Mouse (Mus musculus): ENCODE data around the gene Vstm5.

The Vstm5 gene

DNA sequence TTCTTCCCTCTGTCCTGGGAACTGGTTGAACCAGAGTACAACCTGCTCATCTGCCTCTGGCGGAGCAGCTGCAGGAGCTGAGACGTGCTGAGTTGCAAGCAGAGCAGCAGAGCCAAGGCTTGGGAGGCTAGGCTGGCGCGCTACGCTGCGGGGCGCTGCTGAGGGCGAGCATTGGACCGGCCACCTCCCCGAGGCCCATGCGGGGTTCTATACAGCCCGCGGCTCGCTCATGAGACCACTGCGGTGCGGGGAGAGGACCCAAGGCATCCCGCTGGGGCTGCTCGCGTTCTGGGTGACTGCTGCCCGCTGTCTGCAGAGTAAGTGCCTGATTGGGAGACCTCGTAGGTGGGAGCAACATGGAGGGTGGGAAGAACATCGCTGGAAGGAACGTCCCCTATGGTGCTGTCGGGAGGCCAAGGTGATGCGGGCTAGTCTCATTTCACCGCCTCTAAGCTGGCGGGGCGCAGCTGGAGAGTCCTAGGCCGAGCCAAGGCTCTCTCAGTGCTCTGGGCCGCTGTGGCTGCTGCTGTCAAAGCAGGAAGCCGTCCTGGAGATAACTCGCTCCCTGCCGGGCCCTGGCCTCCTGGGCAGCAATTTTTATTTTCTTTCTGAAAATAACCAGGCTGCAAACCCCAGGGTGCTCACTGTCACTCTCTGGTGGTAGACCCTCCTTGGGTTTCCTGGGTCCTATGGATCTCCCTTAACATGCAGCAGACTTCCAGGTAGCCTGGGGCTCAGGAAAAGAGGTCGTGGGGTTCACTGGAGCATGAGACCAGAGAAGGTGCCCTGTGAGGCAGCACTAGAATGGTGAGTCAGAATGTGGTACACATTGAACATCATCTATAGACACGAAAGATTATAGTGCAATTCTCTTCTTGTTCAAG lies at the start of gene Vstm5:
Gene Vstm5, plus strand, starts transcription at position 4 of the 884 bp plus-strand sequence.
- DNase-seq, result no peak

GRCm38 (mm10) chr9:15194806-15195205 lies 44.0 kb upstream of the Vstm5 start:
- peak in 1 of 2 experiments; percentile 19 for DNase-seq

DNA sequence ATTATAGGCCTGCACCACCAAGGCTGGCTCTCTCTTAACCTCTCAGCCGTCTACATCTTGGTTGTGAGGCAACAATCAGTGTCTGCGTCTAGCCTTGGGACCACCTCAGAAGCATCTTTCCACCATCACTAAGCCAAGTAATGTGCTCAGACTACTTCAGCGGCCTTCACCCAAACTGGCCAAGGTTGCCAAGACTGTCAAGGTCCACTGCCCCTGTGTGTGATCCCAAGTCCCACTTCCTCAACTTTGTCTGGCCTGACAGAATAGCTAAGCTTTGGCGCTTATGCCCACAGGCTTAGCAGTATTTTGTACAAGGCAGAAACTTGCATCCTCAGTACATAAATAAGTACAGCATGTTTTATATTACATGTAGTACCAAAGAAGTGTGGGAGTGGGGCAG lies 32.2 kb upstream of the Vstm5 start:
- DNase-seq, result no peak

DNA sequence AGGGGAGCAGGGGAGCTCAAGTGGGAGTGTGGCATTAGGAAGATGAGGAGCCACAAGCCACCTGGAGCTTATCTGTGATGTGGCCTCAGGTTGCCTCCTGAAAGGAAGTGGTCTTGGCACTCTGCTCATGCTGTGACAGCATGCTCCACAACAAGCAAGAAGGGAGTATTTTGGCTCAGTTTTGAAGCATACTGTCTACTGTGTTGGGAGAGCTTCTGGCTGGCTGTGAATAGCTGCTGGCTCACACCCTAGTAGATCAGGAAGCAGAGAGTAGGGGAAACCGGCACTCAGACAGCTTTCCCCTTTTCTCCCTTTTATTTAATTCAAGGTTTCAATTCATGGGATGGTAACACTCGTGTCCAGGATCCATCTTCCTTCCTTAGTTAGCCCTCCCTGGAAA lies 29.5 kb upstream of the Vstm5 start:
- no peak for DNase-seq

- DNase-seq, result peak in 1 of 2 experiments; percentile 13
These were observed 27.0 kb upstream of the Vstm5 start for GRCm38 (mm10) chr9:15211876-15212275.

- no peak for DNase-seq
These were observed 25.1 kb upstream of the Vstm5 start for GRCm38 (mm10) chr9:15213695-15214094.

DNA sequence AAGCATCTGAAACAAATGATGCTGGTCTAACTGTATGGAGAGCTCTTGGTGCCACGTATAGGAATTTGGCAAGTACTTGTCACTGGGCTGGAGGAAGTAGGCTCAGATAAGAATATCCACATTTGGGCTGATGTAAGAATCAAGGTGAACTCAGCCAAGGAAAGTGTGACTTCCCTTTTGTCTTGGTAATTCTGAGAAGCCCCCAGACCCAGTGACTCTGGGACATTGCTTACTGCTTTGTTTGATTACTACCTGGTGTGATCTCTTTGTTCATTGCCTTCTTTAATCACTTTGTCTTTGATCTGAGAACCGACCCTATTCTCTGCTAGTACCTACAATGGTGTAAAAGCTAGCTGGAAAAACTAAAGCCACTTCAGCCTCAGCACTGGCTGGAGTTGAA lies 13.9 kb upstream of the Vstm5 start:
- DNase-seq, result no peak

- no peak for DNase-seq
These were observed 6.4 kb upstream of the Vstm5 start for GRCm38 (mm10) chr9:15232445-15232844.

- no peak for DNase-seq
These were observed 5.2 kb upstream of the Vstm5 start for GRCm38 (mm10) chr9:15233604-15234003.

GRCm38 (mm10) chr9:15235986-15236385 lies 2.9 kb upstream of the Vstm5 start:
- DNase-seq, result no peak

DNA sequence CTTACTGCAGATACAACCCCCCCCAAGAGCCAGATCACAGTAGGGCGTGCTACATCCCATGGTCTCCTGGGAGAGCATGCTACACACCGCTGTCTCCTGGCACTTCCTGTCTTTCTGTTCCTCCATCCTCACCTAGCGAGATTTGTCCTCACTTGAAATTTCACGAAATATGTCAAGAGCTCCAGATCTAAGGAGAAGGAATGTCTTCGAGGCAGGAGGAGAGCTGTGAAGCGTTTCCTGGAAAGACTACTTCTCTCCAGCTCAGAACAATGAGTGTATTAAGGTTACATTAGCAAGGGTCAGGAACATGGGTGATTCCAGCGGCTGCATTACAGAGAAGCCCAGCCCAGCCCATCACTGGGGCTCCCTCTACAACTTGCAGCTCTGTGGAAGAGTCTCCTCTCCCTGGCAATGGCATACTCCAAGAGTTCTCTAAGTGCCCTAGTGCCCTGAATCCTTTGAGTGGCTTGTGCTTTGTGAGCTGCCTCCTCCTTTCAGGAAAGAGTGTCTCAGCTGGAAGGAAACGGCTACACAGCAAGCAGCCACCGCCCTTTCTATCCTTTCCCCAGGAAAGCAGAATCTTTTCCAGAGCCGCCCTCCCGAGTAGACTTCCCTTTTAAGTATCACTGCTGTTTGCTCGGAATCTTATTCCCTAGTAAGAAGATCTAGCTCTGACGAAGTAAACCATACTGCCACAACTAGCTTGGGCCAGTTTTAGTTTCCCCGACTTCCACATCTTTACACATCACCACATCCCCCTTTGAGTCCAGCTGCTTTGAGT lies 1.1 kb upstream of the Vstm5 start:
- no peak for DNase-seq

DNA sequence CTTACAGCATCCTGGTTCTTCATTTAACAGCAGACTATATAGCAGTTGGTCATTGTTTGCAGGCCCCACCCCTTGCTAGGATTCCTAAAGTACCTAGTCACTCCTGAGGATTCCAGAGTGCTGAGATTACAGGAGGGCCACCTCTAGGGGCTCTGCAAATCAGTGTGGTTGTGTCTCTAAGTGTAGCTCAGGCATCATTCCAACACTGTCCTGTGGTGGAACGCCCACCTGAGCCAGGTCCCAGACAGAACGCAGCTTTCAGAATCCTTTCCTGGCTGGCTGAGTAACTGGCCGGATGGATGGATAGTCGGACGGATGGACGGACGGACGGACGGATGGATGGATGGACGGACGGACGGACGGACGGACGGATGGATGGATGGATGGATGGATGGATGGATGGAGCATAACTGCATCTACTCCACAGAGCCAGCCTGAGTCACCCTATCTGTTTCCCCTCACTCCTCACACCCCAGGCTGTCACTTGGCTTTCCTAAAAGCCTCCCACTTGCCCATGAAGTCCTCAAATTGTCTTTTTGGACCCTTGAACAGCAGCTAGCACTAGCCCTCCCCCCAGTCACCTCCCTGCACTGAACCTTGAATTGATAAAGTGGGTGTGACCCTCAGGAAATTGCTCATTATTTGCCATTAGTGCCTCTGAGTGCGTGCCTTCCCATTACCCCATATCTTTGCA lies 401 bp upstream of the Vstm5 start:
- no peak for DNase-seq

- no peak for DNase-seq
These were observed 1.2 kb downstream of the Vstm5 start for GRCm38 (mm10) chr9:15240006-15240405.

GRCm38 (mm10) chr9:15240863-15241595 lies 2.2 kb downstream of the Vstm5 start:
- DNase-seq, result no peak

DNA sequence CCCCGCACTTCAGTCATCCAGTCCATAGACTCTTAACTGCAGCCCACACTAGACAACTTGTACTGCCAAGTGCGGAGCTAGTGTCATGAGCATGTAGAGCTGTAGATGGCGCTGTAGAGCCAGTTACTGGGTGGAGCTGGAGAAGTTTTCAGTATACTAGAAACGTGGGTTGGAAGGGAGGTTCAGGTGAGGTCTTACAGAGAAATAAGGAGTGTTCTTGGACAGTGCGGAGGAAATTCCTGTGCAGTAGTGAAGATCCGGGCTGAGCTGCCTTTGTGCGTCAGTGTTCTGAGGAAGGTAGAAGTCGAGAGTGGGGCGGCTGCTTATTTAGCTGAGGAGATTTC lies 2.7 kb downstream of the Vstm5 start:
- DNase-seq, result peak; percentile 34 to 39

DNA sequence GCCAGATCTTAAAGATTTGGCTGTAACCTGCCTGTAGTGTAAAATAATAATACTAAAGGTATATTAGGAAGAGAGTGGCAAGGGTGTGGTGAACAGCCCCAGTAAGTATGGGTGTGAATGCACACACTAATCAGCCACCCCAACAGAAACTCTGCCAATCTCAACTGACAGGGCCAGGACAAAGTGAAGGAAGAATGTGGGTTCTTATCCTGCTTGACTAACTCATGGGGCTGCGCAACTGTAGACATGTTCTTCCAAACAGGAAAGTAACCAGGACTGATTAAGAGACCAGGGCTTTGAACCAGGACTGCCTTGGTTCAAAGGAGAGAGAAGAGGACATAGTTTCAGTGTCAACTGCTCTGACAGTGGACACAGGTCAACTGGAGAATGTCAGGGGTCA lies 3.3 kb downstream of the Vstm5 start:
- no peak for DNase-seq

DNA sequence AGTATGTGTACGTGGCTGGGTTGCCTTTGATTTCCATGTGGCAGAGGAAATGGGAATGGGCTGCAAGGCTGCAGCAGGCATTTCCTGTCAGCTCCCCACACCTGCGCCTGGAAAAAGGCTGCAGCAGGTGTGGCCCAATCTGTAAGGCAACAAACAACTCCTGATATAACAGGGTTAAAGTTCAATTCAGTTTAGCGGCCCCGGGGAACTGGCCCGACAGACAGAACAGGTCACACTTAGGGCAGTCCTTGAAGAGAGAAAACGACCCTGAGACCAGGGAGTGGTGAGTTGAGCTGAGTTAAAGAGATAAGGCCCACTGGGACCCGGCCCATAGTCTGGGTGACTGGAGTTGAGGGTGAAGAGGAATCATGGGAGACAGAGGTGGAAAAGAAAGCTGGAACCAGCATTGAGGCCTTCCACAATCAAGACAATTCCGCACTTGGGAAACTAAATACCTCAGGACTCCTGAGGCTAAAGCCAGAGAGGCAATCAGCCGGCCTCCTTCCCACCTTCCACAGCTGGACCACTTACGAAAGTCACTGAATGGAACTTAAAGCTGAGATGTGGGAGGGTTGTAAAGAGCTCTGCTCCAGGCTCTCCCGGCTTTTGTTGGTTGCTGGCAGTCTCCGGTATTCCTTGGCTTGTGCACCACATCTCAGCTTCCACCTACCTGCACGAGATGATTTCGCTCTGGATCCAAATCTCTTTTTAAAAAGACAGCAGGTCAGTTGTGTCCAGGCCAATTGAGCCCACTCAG lies 6.7 kb downstream of the Vstm5 start:
- no peak for DNase-seq

- no peak for DNase-seq
These were observed 11.5 kb downstream of the Vstm5 start for GRCm38 (mm10) chr9:15250376-15250775.

- DNase-seq, result no peak
These were observed 13.4 kb downstream of the Vstm5 start for GRCm38 (mm10) chr9:15252196-15252595.

DNA sequence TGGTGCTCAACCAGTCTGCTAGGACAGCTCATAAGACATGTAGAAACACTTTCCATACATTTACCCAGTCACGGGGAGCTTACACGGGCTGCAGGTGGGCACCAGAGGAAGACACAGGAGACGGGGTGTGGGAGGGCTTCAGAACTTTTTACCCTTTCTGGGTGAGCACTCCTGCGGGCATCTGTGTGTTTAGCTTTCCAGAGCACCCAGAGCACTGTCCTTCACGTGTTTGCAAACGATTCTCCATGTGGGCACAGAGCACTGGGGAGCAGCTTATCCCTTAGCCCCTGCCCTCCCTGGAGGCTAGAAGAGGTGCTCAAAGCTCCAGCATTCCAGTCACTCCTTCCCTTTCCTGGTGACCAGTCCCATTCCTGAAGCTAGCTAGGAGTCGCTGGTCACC lies 15.7 kb downstream of the Vstm5 start:
- no peak for DNase-seq

GRCm38 (mm10) chr9:15256214-15256613 lies 17.4 kb downstream of the Vstm5 start:
- DNase-seq, result no peak

GRCm38 (mm10) chr9:15261980-15262379 lies 23.1 kb downstream of the Vstm5 start:
- no peak for DNase-seq

Measured in cerebellum, postnatal 36 days (tissue).